29 mouse cellular contexts compared by ENCODE assay signal in the genomic region with DNA sequence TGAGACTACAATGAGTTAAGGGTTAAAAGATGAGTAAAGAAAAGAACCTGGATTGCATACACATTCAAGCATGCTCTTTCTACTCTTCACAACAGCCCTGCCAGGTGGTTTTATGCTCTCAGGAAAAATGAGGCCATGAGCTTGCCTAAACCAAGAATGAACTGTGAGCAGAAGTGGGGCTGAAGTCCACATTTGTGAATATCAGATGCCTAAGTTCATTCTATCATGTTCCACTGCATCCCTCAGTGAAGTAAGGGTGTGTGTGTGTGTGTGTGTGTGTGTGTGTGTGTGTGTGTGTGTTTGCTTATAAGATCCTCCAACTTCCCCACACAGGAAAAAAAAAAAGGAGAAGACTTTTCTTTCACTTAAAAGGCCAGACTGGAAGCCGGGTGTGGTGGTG. TPM values are rescaled to one million over a fixed set of nuclear protein-coding genes. Genes with fewer than 3 reads are reported as not detected.
A peak's percentile ranks its signal among the peaks of the same experiment; 100 is the strongest.
DNase-seq lines count a peak whose midpoint lies in the region; ATAC-seq and TF ChIP-seq lines count a peak whose summit lies in the region.
"Had no signal": no experiment of that assay in that cellular context is flagged by ENCODE, and none has a peak within 500 bp of the region (broad histone marks: within the 10 kb centered on the region; RNA-seq: fewer than 3 reads in every experiment).

No protein-coding gene starts in this region.

- H3K9me3 ChIP-seq in intestine, embryonic 15.5 days: no peaks in the 10 kb centered on the region
- H3K9me3 ChIP-seq in intestine, postnatal 0 days (ENCODE audit: control insufficient read depth): no peaks in the 10 kb centered on the region
- H3K9me3 ChIP-seq in midbrain, embryonic 14.5 days (ENCODE audit: control insufficient read depth, low read length): no peaks in the 10 kb centered on the region
- H3K9me3 ChIP-seq: embryonic facial prominence, embryonic 13.5 days; embryonic facial prominence, embryonic 15.5 days; forebrain, embryonic 10.5 days; forebrain, embryonic 12.5 days; G1E had no signal

- ATAC-seq in intestine, embryonic 15.5 days: 0 out of 2 replicates have a peak, but pooled peaks have one; percentile 15
- peak; percentile 83 for ATAC-seq in intestine, postnatal 0 days
- no peak for ATAC-seq in midbrain, embryonic 14.5 days (ENCODE audit: low FRiP score, low TSS enrichment)
- ATAC-seq: activated CD4-positive, CD25-positive, alpha-beta regulatory T cell, adult 4 months; CD4-positive, CD25-positive, alpha-beta regulatory T cell, adult 4 months; forebrain, embryonic 14.5 days; forebrain, embryonic 16.5 days; Patski had no signal

- TF ChIP-seq CTCF in thymus, adult 2 months (IDR thresholded peaks at IDR 0.05; ENCODE audit: borderline replicate concordance, control insufficient read depth, extremely low read depth, insufficient read depth, low read length, poor library complexity): no peak
- no peak for TF ChIP-seq CTCF in intestine, postnatal 0 days (IDR thresholded peaks at IDR 0.05; ENCODE audit: low read depth)

- no peaks in the 10 kb centered on the region for H3K36me3 ChIP-seq in thymus, adult 2 months (ENCODE audit: control insufficient read depth, insufficient read depth, low read length)
- no peaks in the 10 kb centered on the region for H3K36me3 ChIP-seq in intestine, embryonic 15.5 days
- no peaks in the 10 kb centered on the region for H3K36me3 ChIP-seq in intestine, postnatal 0 days (ENCODE audit: control insufficient read depth, insufficient read depth)
- H3K36me3 ChIP-seq in midbrain, embryonic 14.5 days (ENCODE audit: control insufficient read depth, insufficient read depth, low read length): no peaks in the 10 kb centered on the region
- H3K36me3 ChIP-seq: embryonic facial prominence, embryonic 13.5 days; embryonic facial prominence, embryonic 15.5 days; forebrain, embryonic 10.5 days; forebrain, embryonic 12.5 days; G1E had no signal

- no peak for DNase-seq in thymus, adult 2 months
- DNase-seq in thymus, postnatal 25 days: no peak
- DNase-seq in adipocyte (ENCODE audit: low spot score): no peak
- no peak for DNase-seq in midbrain, embryonic 14.5 days
- DNase-seq: adrenal gland, adult 2 months; adrenal gland, postnatal 10 days; adrenal gland, postnatal 25 days; B cell, adult 2 months; cerebellum, adult 11 months; cerebellum, adult 18-20 months; cerebellum, adult 8-10 months; cerebellum, adult 9-11 months; cerebellum, postnatal 14 days; cerebellum, postnatal 36 days; embryo, embryonic 11 days had no signal

- no peak overlapping the region for H3K9ac ChIP-seq in intestine, embryonic 15.5 days
- no peak overlapping the region for H3K9ac ChIP-seq in intestine, postnatal 0 days (ENCODE audit: low read depth, low read length)
- H3K9ac ChIP-seq in midbrain, embryonic 14.5 days (replicated peaks; ENCODE audit: low read length): no peak overlapping the region
- H3K9ac ChIP-seq: embryonic facial prominence, embryonic 13.5 days; embryonic facial prominence, embryonic 15.5 days; forebrain, embryonic 12.5 days had no signal

- H3K27me3 ChIP-seq in thymus, adult 2 months (ENCODE audit: control insufficient read depth, insufficient read depth, low read length): no peaks in the 10 kb centered on the region
- no peaks in the 10 kb centered on the region for H3K27me3 ChIP-seq in intestine, embryonic 15.5 days (replicated peaks)
- H3K27me3 ChIP-seq in intestine, postnatal 0 days (replicated peaks; ENCODE audit: control insufficient read depth, insufficient read depth, low read length): no peaks in the 10 kb centered on the region
- H3K27me3 ChIP-seq in midbrain, embryonic 14.5 days (ENCODE audit: control insufficient read depth, insufficient read depth, low read length): no peaks in the 10 kb centered on the region
- H3K27me3 ChIP-seq: CH12.LX; embryonic facial prominence, embryonic 15.5 days; forebrain, embryonic 12.5 days had no signal

- H3K4me3 ChIP-seq in thymus, adult 2 months (ENCODE audit: control insufficient read depth, insufficient read depth, low read length): no peak overlapping the region
- no peak overlapping the region for H3K4me3 ChIP-seq in intestine, embryonic 15.5 days (replicated peaks)
- H3K4me3 ChIP-seq in intestine, postnatal 0 days (ENCODE audit: low read depth, low read length): no peak overlapping the region
- no peak overlapping the region for H3K4me3 ChIP-seq in midbrain, embryonic 14.5 days (replicated peaks; ENCODE audit: low read depth, low read length)
- H3K4me3 ChIP-seq: embryonic facial prominence, embryonic 13.5 days; embryonic facial prominence, embryonic 15.5 days; erythroblast, embryonic 14.5 days; forebrain, embryonic 10.5 days; forebrain, embryonic 12.5 days had no signal

- TF ChIP-seq POLR2A in thymus, adult 2 months (IDR thresholded peaks at IDR 0.05; ENCODE audit: control insufficient read depth, extremely low read depth, insufficient read depth, low read length, poor library complexity): no peak

- no peak overlapping the region for H3K4me2 ChIP-seq in intestine, embryonic 15.5 days (replicated peaks)
- H3K4me2 ChIP-seq in intestine, postnatal 0 days (replicated peaks; ENCODE audit: low read depth): no peak overlapping the region
- no peak overlapping the region for H3K4me2 ChIP-seq in midbrain, embryonic 14.5 days (ENCODE audit: low read length)
- H3K4me2 ChIP-seq: embryonic facial prominence, embryonic 13.5 days; embryonic facial prominence, embryonic 15.5 days; forebrain, embryonic 12.5 days had no signal

- WGBS in thymus, adult 2 months: 79% methylated on average over 1 of the region's 1 CpGs
- 55% methylated on average over 1 of the region's 1 CpGs for WGBS in intestine, embryonic 15.5 days
- WGBS in intestine, postnatal 0 days: 71% methylated on average over 1 of the region's 1 CpGs
- WGBS in midbrain, embryonic 14.5 days: 71% methylated on average over 1 of the region's 1 CpGs

- peaks cover 8% of the 10 kb centered on the region for H3K4me1 ChIP-seq in thymus, adult 2 months (replicated peaks; ENCODE audit: control insufficient read depth, insufficient read depth, low read length)
- no peaks in the 10 kb centered on the region for H3K4me1 ChIP-seq in intestine, embryonic 15.5 days (replicated peaks)
- no peaks in the 10 kb centered on the region for H3K4me1 ChIP-seq in intestine, postnatal 0 days (replicated peaks; ENCODE audit: control insufficient read depth, insufficient read depth, low read length)
- H3K4me1 ChIP-seq in midbrain, embryonic 14.5 days (ENCODE audit: control insufficient read depth, insufficient read depth, low read length): no peaks in the 10 kb centered on the region
- H3K4me1 ChIP-seq: embryonic facial prominence, embryonic 13.5 days; embryonic facial prominence, embryonic 15.5 days; forebrain, embryonic 10.5 days; forebrain, embryonic 12.5 days had no signal

- H3K27ac ChIP-seq in thymus, adult 2 months (ENCODE audit: control insufficient read depth, insufficient read depth, low read length): peak overlapping the region; percentile 33; the same call in 1 of the 2 replicates
- no peak overlapping the region for H3K27ac ChIP-seq in intestine, embryonic 15.5 days
- H3K27ac ChIP-seq in intestine, postnatal 0 days (ENCODE audit: low read depth, low read length): no peak overlapping the region
- H3K27ac ChIP-seq in midbrain, embryonic 14.5 days (replicated peaks; ENCODE audit: low read depth, low read length): no peak overlapping the region
- H3K27ac ChIP-seq: embryonic facial prominence, embryonic 13.5 days; embryonic facial prominence, embryonic 15.5 days; forebrain, embryonic 10.5 days; forebrain, embryonic 12.5 days had no signal

RNA-seq across cellular contexts. Expression of a gene that starts 5.3 kb away (rescaled TPM):
- 39.5 and 47.6 TPM in 2 replicates for polyA plus RNA-seq in thymus, adult 2 months (2012; rRNA removed)
- 18.9 and 24.4 TPM in 2 replicates for polyA plus RNA-seq in intestine, embryonic 15.5 days (2015; fragmentation: Nextera tagmentation; extraction: Ambion mirVana)
- 24.0 and 25.4 TPM in 2 replicates for polyA plus RNA-seq in intestine, postnatal 0 days (2015; fragmentation: Nextera tagmentation; extraction: Ambion mirVana)
- 0.46 and 0.63 TPM in 2 replicates for polyA plus RNA-seq in midbrain, embryonic 14.5 days (2014; fragmentation: Nextera tagmentation; extraction: Ambion mirVana)

Comparison
In these comparisons a context has a peak if more than half of its experiments do, and no peak if none do; other contexts are left out.
1. RNA of a gene that starts 5.3 kb away (polyA plus RNA-seq): 39.5 to 47.6 TPM in thymus, adult 2 months, 24.0 to 25.4 TPM in intestine, postnatal 0 days and 18.9 to 24.4 TPM in intestine, embryonic 15.5 days; 0.46 to 0.63 TPM in midbrain, embryonic 14.5 days; every median in the first group is over 10 times any median in the second.